Mouse (Mus musculus) bone marrow macrophage, adult 2 months (primary cell): ENCODE data around the gene Ksr1. TPM values are rescaled to one million over a fixed set of nuclear protein-coding genes. Genes with fewer than 3 reads are reported as not detected.

Experiments used
- H3K27ac ChIP-seq: 2 replicates; pipeline ENCODE4 v1.5.1; 2012; ENCODE audit warnings: low read depth, low read length; ENCODE audit not compliant: insufficient read depth
- H3K4me1 ChIP-seq: 2 replicates; pipeline ENCODE4 v1.6.1; 2012; ENCODE audit warnings: low read length; ENCODE audit not compliant: control insufficient read depth, insufficient read depth
- H3K4me3 ChIP-seq: 2 replicates; pipeline ENCODE4 v1.5.1; 2012; ENCODE audit warnings: mild to moderate bottlenecking, low read length, moderate library complexity; ENCODE audit not compliant: insufficient read depth
- CTCF ChIP-seq: IDR thresholded peaks from 2 replicates; pipeline ENCODE4 v1.5.1; 2012; ENCODE audit warnings: low read depth, mild to moderate bottlenecking, low read length, moderate library complexity
- POLR2A ChIP-seq: IDR thresholded peaks from 2 replicates; pipeline ENCODE4 v1.6.1; 2012; ENCODE audit warnings: mild to moderate bottlenecking, low read depth, low read length, borderline replicate concordance
- polyA plus RNA-seq: library from polyadenylated mRNA; stranded (reverse); fragments of >200 nt; gene quantifications from 2 replicates; pipeline ENCODE4 v1.2.4, GENCODE M21; 2012; ENCODE audit not compliant: missing spikeins, insufficient read depth, insufficient read length

The Ksr1 gene
- polyA plus RNA-seq, 1 experiment: 6.0 TPM

DNA sequence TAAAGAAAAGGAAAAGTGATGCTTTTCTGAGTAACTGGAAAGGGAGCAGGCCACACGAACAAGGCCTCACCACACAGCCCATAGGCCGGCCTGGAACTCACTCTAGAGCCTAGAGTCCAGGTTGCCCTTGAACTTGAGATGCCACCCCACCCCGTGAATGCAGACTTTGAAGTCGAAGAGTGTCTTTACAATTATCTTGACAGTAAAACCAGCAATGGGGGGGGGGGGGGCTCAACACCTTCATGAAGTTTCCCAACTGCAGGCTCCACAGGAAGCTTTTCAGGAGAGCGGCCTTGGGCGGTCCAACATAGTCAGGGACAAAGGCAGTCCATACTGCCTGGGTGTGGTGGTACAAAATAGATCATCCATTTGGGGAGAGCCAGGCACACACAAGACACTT, 7.6 kb downstream of the Ksr1 start:
- no peak overlapping the region for H3K4me3 ChIP-seq
- H3K4me1 ChIP-seq: peaks cover 25% of the 10 kb centered on the region
- no peak overlapping the region for H3K27ac ChIP-seq
- TF ChIP-seq CTCF (no peak), POLR2A (no peak)

DNA sequence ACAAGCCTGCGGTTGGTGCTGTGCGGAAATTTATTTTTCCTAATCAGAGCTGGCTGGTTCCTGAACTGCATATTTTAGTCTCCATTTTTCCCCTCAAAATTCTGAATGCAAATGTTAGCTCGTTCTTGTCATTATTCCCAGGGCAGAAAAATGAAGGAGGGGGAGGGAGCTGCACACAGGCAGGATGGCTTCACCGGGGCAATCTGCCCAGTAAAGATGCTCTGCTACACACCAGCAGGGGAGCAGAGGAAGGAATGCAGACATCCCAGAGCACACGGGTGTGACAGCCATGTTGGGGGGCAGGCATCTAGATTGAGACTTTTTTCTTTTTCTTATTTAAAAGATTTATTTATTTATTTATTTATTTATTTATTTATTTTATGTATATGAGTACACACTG, 9.0 kb downstream of the Ksr1 start:
- no peak for TF ChIP-seq POLR2A
- no peak for TF ChIP-seq CTCF
- Histone ChIP-seq H3K4me3 (no peak overlapping the region), H3K27ac (no peak overlapping the region), H3K4me1 (peaks cover 22% of the 10 kb centered on the region)

DNA sequence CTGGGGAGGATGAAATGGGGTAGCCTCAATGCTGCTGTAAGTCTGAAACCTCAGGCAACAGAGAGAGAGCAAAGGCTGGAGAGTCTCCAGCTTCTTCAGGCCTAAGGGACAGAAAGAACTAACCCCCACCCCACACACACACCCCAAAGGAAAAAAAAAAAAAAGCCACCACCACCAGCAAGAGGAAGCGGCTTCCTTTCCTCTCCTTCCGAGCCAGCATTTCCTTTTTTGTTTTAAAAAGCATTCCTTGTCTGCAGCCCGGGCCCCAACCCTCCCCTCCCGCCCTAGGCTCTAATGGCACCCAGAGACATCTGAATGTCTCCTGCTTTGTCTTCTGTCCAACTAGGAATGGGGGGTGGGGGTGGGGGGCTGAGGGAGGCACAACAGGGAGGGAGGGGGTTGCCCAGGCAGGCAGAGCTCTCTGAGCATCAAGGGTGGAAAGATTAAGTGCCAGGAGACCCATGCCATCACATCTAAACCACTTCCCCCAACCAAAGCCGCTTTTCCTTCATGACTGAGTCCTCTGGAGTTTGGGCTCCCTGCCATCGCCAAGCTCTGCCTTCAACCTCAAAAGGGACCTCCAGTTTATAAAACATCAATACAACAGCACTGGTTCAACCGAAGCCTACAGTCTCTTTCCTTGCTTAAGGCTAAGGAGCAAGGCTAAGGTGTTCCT, 10.4 kb downstream of the Ksr1 start:
- Histone ChIP-seq H3K4me3 (no peak overlapping the region), H3K27ac (no peak overlapping the region)
- TF ChIP-seq CTCF (no peak), POLR2A (no peak)

DNA sequence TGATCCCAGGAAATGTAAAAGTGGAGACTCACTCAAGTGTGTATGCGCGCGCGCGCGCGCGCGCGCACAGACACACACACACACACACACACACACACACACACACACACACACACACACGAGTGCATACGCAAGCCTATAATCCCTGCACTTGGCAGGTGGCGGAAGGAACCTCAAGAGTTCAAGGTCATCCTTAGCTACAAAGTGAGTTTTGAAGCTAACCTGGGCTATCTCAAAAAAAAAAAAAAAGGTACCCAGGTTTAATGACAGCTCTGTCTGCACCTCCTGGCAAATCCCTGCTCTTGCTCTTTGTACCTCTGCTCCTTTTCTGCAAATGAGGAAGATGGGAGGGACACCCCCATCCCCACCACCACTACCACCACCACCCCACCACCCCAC, 11.1 kb downstream of the Ksr1 start:
- no peak for TF ChIP-seq POLR2A
- Histone ChIP-seq H3K4me1 (peaks cover 17% of the 10 kb centered on the region), H3K27ac (no peak overlapping the region), H3K4me3 (no peak overlapping the region)

More for the DNA sequence above, 10.4 kb downstream of the Ksr1 start:
- peaks cover 17% of the 10 kb centered on the region for H3K4me1 ChIP-seq

DNA sequence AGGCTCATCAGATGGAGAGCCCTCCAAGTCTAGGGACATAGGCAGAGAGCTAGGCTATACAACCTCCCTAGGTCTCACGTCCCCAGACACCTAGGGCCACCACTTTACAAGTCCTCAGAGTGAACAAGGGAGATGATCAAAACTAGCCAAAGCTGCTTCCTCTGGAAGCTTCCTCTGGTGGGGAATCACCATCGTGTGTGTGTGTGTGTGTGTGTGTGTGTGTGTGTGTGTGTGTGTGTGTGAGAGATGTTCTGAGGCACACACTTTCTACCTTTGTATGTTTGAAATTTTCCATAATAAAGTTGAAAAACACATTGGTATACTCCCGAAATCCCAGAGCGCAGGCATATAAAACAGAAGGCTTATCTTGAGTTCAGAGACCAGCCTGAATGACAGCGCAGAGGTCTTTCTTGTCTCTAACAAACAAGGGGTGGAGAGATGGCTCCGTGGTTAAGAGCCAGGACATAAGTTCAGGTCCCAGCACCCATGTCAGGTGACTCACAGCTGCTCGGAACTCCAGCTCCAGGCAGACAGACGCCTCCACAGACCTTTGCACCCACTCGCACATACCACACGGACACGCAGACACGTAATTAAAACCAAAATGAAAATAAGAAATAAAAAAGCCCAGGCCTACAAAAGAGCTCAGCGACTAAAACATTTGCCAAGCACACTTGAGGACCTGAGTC, 11.6 kb downstream of the Ksr1 start:
- peaks cover 13% of the 10 kb centered on the region for H3K4me1 ChIP-seq
- H3K27ac ChIP-seq: no peak overlapping the region

DNA sequence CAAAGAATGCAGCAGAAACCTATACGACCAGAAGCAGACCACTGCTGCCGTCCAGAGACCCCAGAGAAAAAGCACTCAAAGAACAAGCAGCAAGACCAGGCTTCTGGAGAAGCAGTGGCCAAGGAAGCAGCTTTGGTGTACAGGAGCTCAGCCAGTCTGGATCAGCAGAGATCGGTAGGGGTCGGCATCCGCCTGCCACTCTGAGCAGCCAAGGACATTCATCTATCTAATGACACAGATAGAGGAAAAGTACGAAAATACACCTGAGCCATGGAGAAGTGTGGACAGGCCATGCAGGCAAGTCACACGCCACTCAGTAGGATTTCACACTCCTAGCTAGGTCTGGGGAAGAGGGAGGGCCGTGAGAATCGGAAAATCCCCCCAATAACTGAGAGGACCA, 12.2 kb downstream of the Ksr1 start:
- no peak overlapping the region for H3K27ac ChIP-seq
- TF ChIP-seq POLR2A: no peak
- no peak for TF ChIP-seq CTCF
- H3K4me3 ChIP-seq: no peak overlapping the region
- H3K4me1 ChIP-seq: peaks cover 13% of the 10 kb centered on the region

More for the DNA sequence above, 11.6 kb downstream of the Ksr1 start:
- no peak for TF ChIP-seq POLR2A
- no peak for TF ChIP-seq CTCF
- no peak overlapping the region for H3K4me3 ChIP-seq

DNA sequence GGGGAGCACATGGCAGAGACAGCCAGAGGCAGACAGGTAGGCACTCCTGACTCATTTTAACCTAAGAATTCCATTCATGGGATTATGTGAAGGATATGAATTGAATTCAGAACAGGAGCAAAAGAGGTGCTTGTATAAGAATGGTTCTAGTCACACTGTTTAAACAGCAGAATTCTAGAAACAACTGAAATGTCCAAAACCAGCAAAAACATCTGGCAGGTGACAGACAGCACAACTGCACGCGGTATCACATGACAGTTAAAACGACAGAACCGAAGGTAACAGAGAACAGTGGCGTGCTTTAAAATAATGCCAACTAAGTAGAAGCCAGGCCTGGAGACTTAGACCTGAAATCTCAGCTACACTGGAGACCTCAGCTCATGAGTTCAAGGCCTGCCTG, 13.2 kb downstream of the Ksr1 start:
- no peak overlapping the region for H3K4me3 ChIP-seq
- TF ChIP-seq CTCF (no peak), POLR2A (no peak)
- H3K4me1 ChIP-seq: peaks cover 13% of the 10 kb centered on the region
- H3K27ac ChIP-seq: no peak overlapping the region

DNA sequence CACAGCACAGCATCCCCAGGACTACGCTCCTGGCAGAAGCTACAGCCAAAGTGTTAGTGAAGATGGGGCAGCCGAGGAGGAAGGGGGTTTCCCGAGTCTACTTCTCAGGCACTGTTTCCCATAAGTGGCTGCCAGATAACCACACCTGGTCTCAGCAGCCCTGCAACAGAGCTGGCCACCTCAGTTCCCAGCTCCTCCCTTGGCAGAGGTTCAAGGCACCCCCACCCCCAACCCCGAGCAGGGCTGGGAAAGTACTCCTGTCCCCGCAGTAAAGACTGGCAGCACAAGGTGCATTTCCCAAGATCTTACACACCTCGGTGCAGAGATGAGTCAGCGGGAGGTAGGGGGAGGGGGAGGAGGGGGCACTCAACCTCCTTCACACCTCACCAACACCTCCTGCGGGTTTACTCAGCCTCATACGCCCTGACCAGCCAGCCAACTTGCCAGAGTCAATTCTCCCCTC, 14.2 kb downstream of the Ksr1 start:
- H3K4me1 ChIP-seq: peaks cover 13% of the 10 kb centered on the region
- H3K4me3 ChIP-seq: no peak overlapping the region
- no peak for TF ChIP-seq CTCF
- TF ChIP-seq POLR2A: no peak
- no peak overlapping the region for H3K27ac ChIP-seq

DNA sequence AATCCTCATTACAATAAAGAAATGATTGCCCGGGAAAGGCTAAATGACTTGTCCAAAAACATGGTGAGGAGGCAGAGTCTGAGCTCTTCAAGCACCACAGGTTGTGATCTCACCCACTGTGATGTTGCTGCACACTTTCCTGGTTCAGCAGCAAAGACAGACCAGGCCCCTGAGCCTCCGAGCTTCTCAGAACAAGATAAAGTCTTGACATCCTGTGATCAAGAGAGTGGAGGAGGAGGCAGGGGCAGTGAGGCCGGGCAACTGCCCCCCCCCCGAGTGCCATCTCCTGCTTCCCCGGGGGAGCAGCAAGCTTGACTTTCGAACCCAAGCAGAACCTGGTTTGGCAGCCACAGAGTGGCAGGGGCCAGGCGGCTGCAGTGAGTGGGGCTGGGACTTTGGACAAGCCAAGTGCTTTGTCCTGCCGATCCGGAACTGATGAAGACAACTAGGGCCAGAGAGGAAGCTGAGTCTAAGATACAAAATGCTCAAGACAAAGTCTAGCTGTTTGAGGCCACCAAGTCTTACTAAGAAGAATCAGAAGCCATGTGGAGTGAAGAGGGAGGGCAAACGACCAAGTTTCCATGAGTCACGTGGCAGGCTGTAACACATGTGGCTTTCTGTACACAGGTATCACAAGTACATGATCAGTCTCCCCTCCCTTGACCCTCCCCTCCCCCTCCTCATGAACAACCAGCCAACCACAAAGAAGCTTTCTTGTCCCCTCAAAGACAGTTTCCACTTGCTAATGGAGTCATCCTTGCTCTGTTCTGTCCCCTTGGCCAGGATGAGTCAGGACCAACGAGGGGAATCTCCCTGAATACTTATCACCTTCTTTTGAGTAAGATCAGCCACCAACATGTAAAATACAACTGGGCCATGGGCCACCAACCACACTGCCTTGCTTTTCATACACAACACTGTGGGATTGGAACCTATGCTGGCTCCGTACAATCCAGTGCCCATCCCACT, 16.5 kb downstream of the Ksr1 start:
- Histone ChIP-seq H3K4me1 (peaks cover 5% of the 10 kb centered on the region; the same call in 1 of the 2 replicates), H3K4me3 (no peak overlapping the region), H3K27ac (no peak overlapping the region)
- TF ChIP-seq POLR2A (no peak), CTCF (no peak)

DNA sequence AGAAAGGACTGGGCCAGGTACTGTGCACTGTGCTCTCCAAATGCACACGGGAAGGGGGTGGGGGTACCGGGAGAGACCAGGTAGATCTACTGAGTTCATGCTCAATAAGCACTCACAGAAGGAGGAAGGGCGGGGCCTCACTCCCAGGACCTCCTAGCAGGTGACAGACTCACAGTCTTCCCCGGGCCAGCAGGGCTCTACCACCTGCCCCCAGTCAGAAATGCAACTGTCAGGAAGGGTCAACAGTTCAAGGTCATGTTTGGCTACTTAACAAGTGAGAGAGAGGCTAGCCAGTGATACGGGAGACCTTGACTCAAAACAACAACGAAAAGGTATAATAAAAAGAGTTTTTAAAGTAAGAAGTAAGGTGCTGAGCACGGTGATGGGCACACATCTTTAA, 18.0 kb downstream of the Ksr1 start:
- H3K4me3 ChIP-seq: no peak overlapping the region
- TF ChIP-seq POLR2A (no peak), CTCF (no peak)
- H3K4me1 ChIP-seq: peaks cover 2% of the 10 kb centered on the region; the same call in 1 of the 2 replicates
- no peak overlapping the region for H3K27ac ChIP-seq
